Mouse (Mus musculus) ES-Bruce4 (cell line): ENCODE results near the gene Phactr4. TPM values are rescaled to one million over a fixed set of nuclear protein-coding genes. Genes with fewer than 3 reads are reported as not detected.

Experiments
- H3K27ac ChIP-seq: 2 replicates; pipeline ENCODE4 v1.5.1; 2012; ENCODE audit warnings: low read length, inconsistent platforms; ENCODE audit not compliant: insufficient read depth
- H3K27me3 ChIP-seq: 2 replicates; pipeline ENCODE4 v1.6.1; 2012; ENCODE audit warnings: mild to moderate bottlenecking, low read length, inconsistent platforms; ENCODE audit not compliant: control insufficient read depth, poor library complexity, insufficient read depth, severe bottlenecking
- H3K36me3 ChIP-seq: 2 replicates; pipeline ENCODE4 v1.6.1; 2012; ENCODE audit warnings: inconsistent platforms, mild to moderate bottlenecking, low read length, moderate library complexity; ENCODE audit not compliant: control insufficient read depth, poor library complexity, insufficient read depth, severe bottlenecking
- H3K4me1 ChIP-seq: one replicate; pipeline ENCODE4 v1.8.1; 2011; ENCODE audit warnings: low read length; ENCODE audit not compliant: control insufficient read depth, insufficient read depth
- H3K4me3 ChIP-seq: 2 replicates; pipeline ENCODE4 v1.5.1; 2011; ENCODE audit warnings: low read depth, mild to moderate bottlenecking, low read length
- H3K9ac ChIP-seq: 2 replicates; pipeline ENCODE4 v1.6.1; 2012; ENCODE audit warnings: low read depth, mild to moderate bottlenecking, inconsistent platforms; ENCODE audit not compliant: poor library complexity, severe bottlenecking
- H3K9me3 ChIP-seq: replicated peaks from 2 replicates; pipeline ENCODE4 v1.6.1; 2012; ENCODE audit warnings: mild to moderate bottlenecking, low read length, inconsistent platforms; ENCODE audit not compliant: control insufficient read depth, poor library complexity, insufficient read depth, severe bottlenecking
- CTCF ChIP-seq: IDR thresholded peaks from one replicate; pipeline ENCODE4 v1.8.1; 2011; ENCODE audit warnings: low read depth, low read length
- EP300 ChIP-seq: IDR thresholded peaks from 2 replicates; pipeline ENCODE4 v1.6.1; 2011; ENCODE audit warnings: low read depth, low read length; ENCODE audit not compliant: insufficient read depth
- POLR2A ChIP-seq: IDR thresholded peaks from one replicate; pipeline ENCODE4 v1.8.1; 2011; ENCODE audit warnings: low read length; ENCODE audit not compliant: insufficient read depth
- polyA plus RNA-seq: library from polyadenylated mRNA; stranded (reverse); fragments of >200 nt; gene quantifications from 2 replicates; pipeline ENCODE4 v1.2.4, GENCODE M21; 2011; ENCODE audit warnings: low read depth; ENCODE audit not compliant: missing spikeins, insufficient read depth, insufficient read length

The Phactr4 gene
- 31.5 and 35.1 TPM in 2 replicates for polyA plus RNA-seq

- H3K36me3 ChIP-seq, result no peaks in the 10 kb centered on the region
- H3K4me3 ChIP-seq, result peak within 1 kb of the TSS; percentile 91
- H3K27ac ChIP-seq, result peak within 1 kb of the TSS; percentile 80
- no peaks in the 10 kb centered on the region for H3K9me3 ChIP-seq
- TF ChIP-seq POLR2A (peak; percentile 71), CTCF (no peak)
- H3K9ac ChIP-seq, result peak within 1 kb of the TSS; percentile 65
- no peaks in the 10 kb centered on the region for H3K27me3 ChIP-seq
- H3K4me1 ChIP-seq, result no peaks in the 10 kb centered on the region
Observed at GRCm38 (mm10) chr4:132421923-132422782, at the start of gene Phactr4. Gene Phactr4, minus strand, starts transcription at chr4:132422489.

- H3K4me3 ChIP-seq, result no peak overlapping the region
- no peak overlapping the region for H3K9ac ChIP-seq
- no peaks in the 10 kb centered on the region for H3K36me3 ChIP-seq
- no peaks in the 10 kb centered on the region for H3K9me3 ChIP-seq
- TF ChIP-seq POLR2A, result no peak
- no peak for TF ChIP-seq CTCF
- TF ChIP-seq EP300, result no peak
- no peaks in the 10 kb centered on the region for H3K27me3 ChIP-seq
- no peak overlapping the region for H3K27ac ChIP-seq
- H3K4me1 ChIP-seq, result no peaks in the 10 kb centered on the region
Observed at GRCm38 (mm10) chr4:132469873-132470272, 47.6 kb upstream of the Phactr4 start.

GRCm38 (mm10) chr4:132464255-132464613, 41.9 kb upstream of the Phactr4 start:
- no peak for TF ChIP-seq CTCF
- no peak for TF ChIP-seq EP300
- TF ChIP-seq POLR2A, result peak; percentile 1
- Histone ChIP-seq H3K27ac (no peak overlapping the region), H3K9ac (peak overlapping the region; percentile 65), H3K36me3 (peaks cover 18% of the 10 kb centered on the region), H3K4me3 (peak overlapping the region; percentile 94), H3K4me1 (peaks cover 2% of the 10 kb centered on the region), H3K9me3 (no peaks in the 10 kb centered on the region), H3K27me3 (no peaks in the 10 kb centered on the region)

GRCm38 (mm10) chr4:132463430-132464254, 41.4 kb upstream of the Phactr4 start, which contains the start of gene Med18:
Gene Med18, minus strand, starts transcription at chr4:132463921.
- H3K9ac ChIP-seq, result peak within 1 kb of the TSS; percentile 83
- H3K4me1 ChIP-seq, result peaks cover 2% of the 10 kb centered on the region
- H3K27me3 ChIP-seq, result no peaks in the 10 kb centered on the region
- no peaks in the 10 kb centered on the region for H3K9me3 ChIP-seq
- peak within 1 kb of the TSS; percentile 94 for H3K4me3 ChIP-seq
- H3K27ac ChIP-seq, result peak within 1 kb of the TSS; percentile 7
- 0 out of 2 replicates have a peak, but pooled peaks have one; percentile 3 for TF ChIP-seq EP300
- TF ChIP-seq CTCF, result no peak
- TF ChIP-seq POLR2A, result peak; percentile 28
- peaks cover 21% of the 10 kb centered on the region for H3K36me3 ChIP-seq

- peaks cover 2% of the 10 kb centered on the region for H3K4me1 ChIP-seq
- no peaks in the 10 kb centered on the region for H3K9me3 ChIP-seq
- TF ChIP-seq EP300, result no peak
- no peak for TF ChIP-seq CTCF
- no peak for TF ChIP-seq POLR2A
- H3K27ac ChIP-seq, result 0 out of 2 replicates have a peak overlapping the region, but pooled peaks have one; percentile 4
- peak overlapping the region; percentile 94 for H3K4me3 ChIP-seq
- H3K9ac ChIP-seq, result peak overlapping the region; percentile 83
- no peaks in the 10 kb centered on the region for H3K27me3 ChIP-seq
- H3K36me3 ChIP-seq, result peaks cover 25% of the 10 kb centered on the region
Observed at GRCm38 (mm10) chr4:132462836-132463235, 40.5 kb upstream of the Phactr4 start.
